Mouse (Mus musculus) monocyte, adult 2 months (primary cell): ENCODE measurements at regions not wholly inside any gene's neighbourhood (a gene's known extent, or its start where the extent isn't known, plus 50 kb on each side); places are given as distances from the start of the nearest gene placed in this dataset.

Source experiments
- DNase-seq, 2 experiments: peaks; one replicate each; pipeline ENCODE4 v3.0.0; 2022; ENCODE audit warnings: low spot score in 2 of 2, low read depth in 1 of 2

GRCm38 (mm10) chr2:48407876-48408275, 406.0 kb upstream of the Acvr2a start:
- no peak for DNase-seq

- no peak for DNase-seq
These were observed 404.0 kb upstream of the Acvr2a start for GRCm38 (mm10) chr2:48409876-48410275.

DNA sequence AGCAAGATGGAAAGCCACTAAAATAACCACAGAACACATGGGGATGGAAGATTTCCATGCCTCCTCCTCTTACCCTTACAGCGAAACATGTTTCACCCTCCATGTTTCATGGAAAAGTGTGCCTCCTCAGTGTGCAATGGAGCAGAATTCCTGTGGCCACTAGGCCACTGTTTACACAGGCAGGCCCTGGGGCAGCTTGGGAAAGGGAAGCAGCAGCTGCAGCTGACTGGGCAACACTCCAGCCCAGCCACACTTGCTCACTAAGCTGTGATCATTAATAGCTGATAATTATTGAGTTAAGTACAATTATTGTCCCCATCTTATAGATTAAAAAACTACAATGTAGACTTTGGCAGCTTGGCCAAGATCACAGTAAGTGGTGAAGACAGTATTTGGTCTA, 402.5 kb upstream of the Acvr2a start:
- no peak for DNase-seq

- DNase-seq, result no peak
These were observed 401.0 kb upstream of the Acvr2a start for GRCm38 (mm10) chr2:48412683-48413440.

DNA sequence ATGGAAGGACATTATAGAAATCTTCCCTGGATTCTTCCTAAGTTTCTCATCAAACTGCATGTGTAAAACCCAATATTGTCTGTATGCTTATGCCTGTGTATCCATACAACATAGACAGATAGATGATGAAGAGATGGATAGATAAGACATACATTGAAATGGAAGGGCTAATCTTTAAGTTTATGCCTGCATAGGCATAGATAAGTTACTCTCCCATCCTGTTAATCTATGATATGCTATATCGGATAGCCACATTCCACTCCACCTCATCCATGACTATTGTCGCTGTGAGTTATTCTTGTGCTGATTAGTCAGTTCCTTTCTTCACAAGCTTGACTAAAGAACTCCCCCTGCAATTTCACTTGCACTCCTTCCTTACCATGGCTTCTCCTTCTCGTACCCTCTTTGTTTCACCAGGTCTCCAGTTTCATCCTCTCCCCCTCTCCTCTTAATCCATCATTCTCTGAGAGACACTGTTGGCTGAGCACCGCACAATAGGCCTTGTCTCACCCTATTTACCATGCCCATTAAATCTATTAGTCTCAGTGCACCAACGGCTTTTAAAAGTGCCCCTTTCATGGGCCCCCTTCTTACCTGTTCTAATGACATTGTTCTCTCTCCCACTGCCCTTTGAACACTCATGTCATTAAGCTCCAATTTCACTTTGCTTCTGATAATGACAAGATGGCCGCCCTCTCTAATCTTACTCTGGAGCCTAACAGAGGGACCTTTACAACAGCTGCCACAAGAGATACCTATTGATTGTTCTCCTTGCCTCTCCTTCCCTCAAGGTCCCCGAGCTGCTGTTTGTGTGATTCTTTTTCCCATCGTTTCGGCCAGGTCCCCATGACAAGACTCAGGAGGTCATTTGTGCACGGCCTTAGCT, 399.1 kb upstream of the Acvr2a start:
- no peak for DNase-seq

GRCm38 (mm10) chr2:48416207-48416750, 397.6 kb upstream of the Acvr2a start:
- DNase-seq, result no peak

DNA sequence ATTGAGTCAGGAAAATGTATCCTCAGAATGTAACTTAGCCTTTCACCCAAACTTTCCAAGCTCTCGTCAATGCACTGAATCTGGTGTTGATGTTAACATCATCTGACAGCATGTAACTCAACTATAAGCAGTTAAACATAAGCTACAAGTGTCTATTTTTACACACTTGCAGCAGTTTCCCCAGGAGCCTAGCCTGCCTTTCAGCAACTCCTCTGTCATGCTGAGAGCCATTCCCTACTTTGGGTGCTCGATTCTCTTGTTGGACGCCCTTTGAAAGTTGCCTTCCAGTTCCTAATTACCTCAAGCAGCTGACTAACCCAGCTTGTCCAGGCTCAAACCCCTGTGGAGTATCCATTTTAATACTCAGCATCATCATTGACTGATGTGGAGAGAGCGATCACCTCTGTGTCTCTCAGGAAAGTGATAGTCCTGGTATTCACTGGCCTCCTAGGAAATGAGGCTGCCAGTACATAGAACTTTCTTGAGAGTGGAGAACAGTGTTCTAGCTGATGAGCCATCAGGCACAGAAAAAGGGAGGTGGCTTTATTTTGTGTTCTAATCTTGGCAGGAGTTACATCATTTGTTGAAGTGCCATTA, 396.8 kb upstream of the Acvr2a start:
- DNase-seq, result no peak

DNA sequence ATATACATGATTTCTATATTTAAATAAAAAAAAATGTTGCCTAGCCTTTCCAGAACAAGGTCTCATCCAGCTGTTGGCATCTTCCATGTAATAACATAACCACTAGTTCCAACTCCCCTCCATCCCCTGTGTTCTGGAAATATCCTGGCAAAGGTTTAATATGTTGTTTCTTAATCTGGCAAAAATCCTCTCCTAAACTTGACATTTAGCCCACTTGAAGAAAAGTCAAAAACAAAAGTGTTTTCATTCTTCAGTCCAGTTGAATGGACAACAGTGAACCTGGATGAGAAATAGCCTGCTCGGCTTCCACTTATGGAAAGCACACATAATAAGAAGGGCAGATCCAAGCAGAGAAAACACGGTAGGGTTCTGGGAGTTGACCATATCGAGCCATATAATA, 393.1 kb upstream of the Acvr2a start:
- no peak for DNase-seq

- no peak for DNase-seq
These were observed 390.0 kb upstream of the Acvr2a start for GRCm38 (mm10) chr2:48423861-48424442.

GRCm38 (mm10) chr2:48424562-48424961, 389.3 kb upstream of the Acvr2a start:
- no peak for DNase-seq

- DNase-seq, result no peak
These were observed 388.5 kb upstream of the Acvr2a start for GRCm38 (mm10) chr2:48425200-48426090.

GRCm38 (mm10) chr2:48432545-48432944, 381.4 kb upstream of the Acvr2a start:
- DNase-seq, result no peak

- DNase-seq, result no peak
These were observed 372.5 kb upstream of the Acvr2a start for GRCm38 (mm10) chr2:48441296-48441990.

DNA sequence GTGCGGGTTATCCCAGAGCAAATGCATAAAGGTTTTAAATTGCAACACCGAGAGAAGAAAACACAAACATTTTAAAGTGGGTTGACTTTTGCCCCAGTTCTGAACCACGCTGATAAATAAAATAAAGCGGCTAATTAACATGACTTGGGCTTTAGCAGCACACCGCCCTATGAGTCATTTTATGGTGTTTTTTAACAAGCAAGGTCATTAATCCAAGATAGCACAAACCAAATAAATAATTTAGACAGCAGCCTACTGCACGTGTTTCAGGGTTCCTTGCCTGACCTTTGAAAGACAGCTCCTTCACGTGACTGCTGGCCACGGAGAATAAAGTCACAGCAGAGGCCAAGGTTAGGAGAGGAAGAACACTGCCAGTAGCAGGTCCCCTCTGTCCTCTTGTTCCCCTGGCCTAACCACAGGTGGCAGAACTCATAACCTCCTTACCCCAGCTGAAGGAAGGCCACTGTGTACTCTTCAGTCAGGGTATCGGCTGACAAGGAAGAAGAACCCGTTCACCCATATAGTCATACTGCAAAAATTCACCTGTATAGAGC, 371.8 kb upstream of the Acvr2a start:
- no peak for DNase-seq

GRCm38 (mm10) chr2:48445898-48446604, 367.9 kb upstream of the Acvr2a start:
- no peak for DNase-seq

- DNase-seq, result no peak
These were observed 367.3 kb upstream of the Acvr2a start for GRCm38 (mm10) chr2:48446617-48447016.

DNA sequence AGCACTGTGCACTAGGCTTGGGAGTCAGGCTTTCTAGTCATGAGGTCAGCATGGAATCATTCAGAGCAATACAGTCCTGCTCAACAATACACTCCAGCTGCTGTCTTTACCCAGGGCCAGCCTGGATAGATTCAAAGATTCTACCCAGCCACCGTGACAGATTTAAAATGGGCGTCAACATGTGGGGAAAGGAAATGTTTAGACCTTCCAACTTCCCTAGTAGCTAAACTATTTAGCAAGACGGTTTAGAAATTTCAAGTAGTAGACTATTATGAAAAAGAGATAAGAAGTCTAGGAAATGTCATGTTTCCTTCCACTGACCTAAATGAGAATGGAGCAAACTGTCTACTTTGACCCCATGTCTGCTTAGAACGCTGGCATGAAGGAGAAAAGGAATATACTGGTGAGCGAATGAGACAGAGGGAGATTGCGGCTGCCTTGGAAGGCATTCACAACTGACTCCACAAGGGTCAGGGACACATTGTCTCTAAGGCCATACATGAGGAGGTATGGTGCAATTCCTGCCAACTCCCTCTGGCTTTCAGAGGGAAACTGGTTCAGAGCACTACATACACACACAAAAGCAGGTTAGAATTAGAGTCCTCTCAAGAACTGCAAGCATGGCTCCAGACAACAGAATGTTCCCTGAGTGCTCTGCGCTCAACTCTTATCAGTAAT, 364.6 kb upstream of the Acvr2a start:
- no peak for DNase-seq
